Mouse (Mus musculus) bone marrow, adult 2 months (tissue): Measurements from ENCODE around the gene Epc2.

ENCODE experiments used
- CTCF ChIP-seq: fragments of 200-500 bp; IDR thresholded peaks from 2 replicates; pipeline ENCODE4 v1.5.1; 2011; ENCODE audit warnings: low read length, control low read depth; ENCODE audit not compliant: control insufficient read depth, insufficient read depth
- POLR2A ChIP-seq: fragments of 200-500 bp; IDR thresholded peaks from 2 replicates; pipeline ENCODE4 v1.6.1; 2011; ENCODE audit warnings: low read depth, mild to moderate bottlenecking, control low read depth, low read length, borderline replicate concordance; ENCODE audit not compliant: control insufficient read depth

DNA sequence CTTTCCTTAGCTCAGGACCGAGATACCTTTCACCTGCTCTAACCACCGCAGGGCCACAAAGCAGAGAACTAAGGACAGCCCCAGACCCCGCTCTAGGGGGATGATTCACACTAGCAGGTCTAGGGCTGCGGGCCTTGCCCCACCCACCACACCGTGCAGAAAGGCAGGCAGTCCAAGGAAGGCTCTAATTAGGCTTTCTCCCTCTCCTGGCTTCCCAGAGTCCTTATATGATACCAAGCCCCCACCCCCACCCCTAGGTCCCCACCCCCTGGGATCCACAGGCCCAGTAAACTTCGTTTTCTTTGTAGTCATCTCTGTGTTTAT is 119.5 kb downstream of the Epc2 start:
- TF ChIP-seq POLR2A (no peak), CTCF (no peak)
